Mouse (Mus musculus) macrophage (primary cell): ENCODE data around the gene Btg3. TPM values are rescaled to one million over a fixed set of nuclear protein-coding genes. Genes with fewer than 3 reads are reported as not detected.
"Not testable (repeated sequence)": the region's sequence is repeated elsewhere in the genome, so short reads cannot be mapped to it uniquely, and the experiment has no call there.

ENCODE experiments used
- H3K27ac ChIP-seq: fragments of 350-480 bp; formaldehyde crosslinking; 2 replicates; pipeline ENCODE4 v1.9.0; 2021
- H3K36me3 ChIP-seq: fragments of 350-480 bp; formaldehyde crosslinking; 2 replicates; pipeline ENCODE4 v1.9.0; 2021; ENCODE audit errors: inconsistent target
- H3K4me3 ChIP-seq: fragments of 350-480 bp; formaldehyde crosslinking; 2 replicates; pipeline ENCODE4 v1.9.0; 2021; ENCODE audit errors: inconsistent target
- H3K79me2 ChIP-seq: fragments of 350-480 bp; formaldehyde crosslinking; 2 replicates; pipeline ENCODE4 v1.9.0; 2021; ENCODE audit errors: inconsistent target
- WGBS: methylation state at CpG from one replicate; pipeline ENCODE4 v1.1.7; 2026; ENCODE audit warnings: inconsistent platforms; ENCODE audit not compliant: missing documents; 5-methylcytosine and 5-hydroxymethylcytosine counted together
- polyA plus RNA-seq: library from polyadenylated mRNA; stranded (reverse); fragments of 250-400 nt; gene quantifications from 3 replicates; pipeline ENCODE4 v1.2.4, GENCODE M21; 2018; ENCODE audit warnings: inconsistent platforms

The Btg3 gene
- polyA plus RNA-seq, 1 experiment from 2014 or later, result 7.1 TPM

DNA sequence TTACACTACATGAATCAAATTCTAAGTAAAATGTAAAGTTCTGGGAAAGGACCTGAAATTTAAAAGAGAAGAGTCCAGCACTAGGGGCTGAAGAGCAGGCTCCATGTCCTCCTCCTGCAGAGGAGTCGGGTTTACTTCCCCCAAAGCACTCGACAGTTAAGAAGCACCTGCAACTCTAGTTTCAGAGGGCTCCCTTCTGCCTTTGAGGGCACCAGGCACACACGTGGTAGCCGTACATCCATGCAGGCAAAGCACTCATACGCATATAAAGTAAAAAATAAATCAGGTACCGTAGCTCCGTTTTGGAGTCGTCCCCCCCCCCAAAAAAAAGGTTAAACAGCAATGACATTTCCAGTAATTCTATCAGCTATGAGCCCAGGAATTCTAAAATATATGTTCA, 3.2 kb downstream of the Btg3 start:
- H3K79me2 ChIP-seq, result no peaks in the 10 kb centered on the region
- 68% methylated on average over 8 of the region's 8 CpGs for WGBS
- H3K27ac ChIP-seq, result no peak overlapping the region
- H3K36me3 ChIP-seq, result no peaks in the 10 kb centered on the region
- no peak overlapping the region for H3K4me3 ChIP-seq

GRCm38 (mm10) chr16:78372786-78373185, 4.2 kb downstream of the Btg3 start:
- 95% methylated on average over 5 of the region's 5 CpGs for WGBS
- no peak overlapping the region for H3K4me3 ChIP-seq
- no peaks in the 10 kb centered on the region for H3K36me3 ChIP-seq
- H3K79me2 ChIP-seq, result no peaks in the 10 kb centered on the region
- H3K27ac ChIP-seq, result no peak overlapping the region

DNA sequence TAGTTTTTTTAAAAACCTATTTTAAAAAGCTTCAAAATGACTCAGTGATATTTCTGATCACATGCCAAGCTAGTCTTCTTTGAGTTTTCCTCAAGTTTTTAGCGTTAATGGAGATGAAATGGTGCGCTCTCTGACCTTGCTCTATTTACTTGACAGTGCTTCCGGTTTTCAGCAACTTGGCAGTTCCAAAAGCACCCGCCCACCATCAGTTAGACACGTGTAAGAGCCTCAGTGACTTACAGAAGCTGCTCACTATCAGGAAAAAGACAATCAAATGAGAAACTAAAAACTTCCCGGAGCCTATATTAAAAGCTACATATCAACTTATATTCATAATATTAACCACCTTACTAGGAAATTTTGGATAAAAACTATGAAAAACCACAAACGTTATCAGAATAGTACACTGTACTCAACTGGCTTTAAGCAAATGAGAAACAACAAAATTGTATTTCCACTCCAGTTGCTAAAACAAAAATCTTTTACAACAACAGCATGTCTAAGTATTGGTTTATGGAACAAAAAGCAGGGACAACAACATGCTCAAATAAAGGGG, 5.4 kb downstream of the Btg3 start:
- no peak overlapping the region for H3K27ac ChIP-seq
- H3K4me3 ChIP-seq, result no peak overlapping the region
- H3K79me2 ChIP-seq, result no peaks in the 10 kb centered on the region
- H3K36me3 ChIP-seq, result no peaks in the 10 kb centered on the region
- 85% methylated on average over 7 of the region's 7 CpGs for WGBS

DNA sequence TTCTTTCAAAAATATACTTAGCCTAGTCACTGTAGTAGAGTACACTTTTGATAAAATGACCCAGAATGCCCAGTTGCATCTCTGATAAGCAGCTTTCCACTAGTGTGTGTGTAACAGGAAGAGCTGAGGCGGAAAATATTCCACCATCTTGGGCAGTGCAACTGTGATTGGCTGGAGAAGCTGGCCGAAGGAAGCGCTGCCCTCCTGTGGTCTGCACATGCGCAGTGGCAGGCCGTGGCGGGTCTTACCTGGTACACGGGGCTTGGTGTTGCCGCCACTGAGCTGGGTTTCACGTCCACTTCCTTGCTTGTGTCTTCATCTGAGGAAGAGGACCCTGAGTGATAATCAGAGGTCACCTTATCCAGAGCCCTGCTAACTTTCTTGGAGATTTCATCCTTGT, 12.4 kb downstream of the Btg3 start:
- H3K36me3 ChIP-seq, H3K4me3 ChIP-seq, H3K27ac ChIP-seq, H3K79me2 ChIP-seq: not testable (repeated sequence)
- WGBS, result 98% methylated on average over 6 of the region's 9 CpGs

- Histone ChIP-seq H3K27ac (no peak overlapping the region), H3K79me2 (no peaks in the 10 kb centered on the region), H3K36me3 (no peaks in the 10 kb centered on the region)
Measured at GRCm38 (mm10) chr16:78361466-78361865, 15.5 kb downstream of the Btg3 start.

DNA sequence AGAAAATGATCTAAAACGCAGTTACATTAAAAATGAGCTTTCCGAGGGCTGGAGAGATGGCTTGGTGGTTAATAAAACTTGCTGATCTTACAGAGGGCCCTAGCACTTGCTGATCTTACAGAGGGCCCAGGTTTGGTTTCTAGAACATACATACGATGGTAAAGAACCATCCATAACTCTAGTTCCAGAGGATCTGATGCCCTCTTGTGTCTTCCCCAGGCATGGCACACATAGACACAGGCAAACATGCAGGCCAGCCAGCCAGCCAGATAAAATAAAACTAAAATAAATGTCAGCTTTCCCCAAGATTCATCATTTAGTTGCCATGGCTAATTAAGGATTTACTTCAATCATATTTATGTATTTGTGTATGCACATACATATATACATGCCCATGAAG, 19.2 kb downstream of the Btg3 start:
- 89% methylated on average over 3 of the region's 3 CpGs for WGBS
- H3K36me3 ChIP-seq, result no peaks in the 10 kb centered on the region
- H3K4me3 ChIP-seq, result no peak overlapping the region
- no peak overlapping the region for H3K27ac ChIP-seq
- H3K79me2 ChIP-seq, result no peaks in the 10 kb centered on the region

More at GRCm38 (mm10) chr16:78361466-78361865, 15.5 kb downstream of the Btg3 start:
- WGBS, result 96% methylated on average over 4 of the region's 4 CpGs
- H3K4me3 ChIP-seq, result no peak overlapping the region

- Histone ChIP-seq H3K27ac (no peak overlapping the region), H3K79me2 (no peaks in the 10 kb centered on the region), H3K36me3 (no peaks in the 10 kb centered on the region), H3K4me3 (no peak overlapping the region)
- WGBS, result 94% methylated on average over 13 of the region's 13 CpGs
Measured at GRCm38 (mm10) chr16:78347328-78347926, 29.6 kb downstream of the Btg3 start.

DNA sequence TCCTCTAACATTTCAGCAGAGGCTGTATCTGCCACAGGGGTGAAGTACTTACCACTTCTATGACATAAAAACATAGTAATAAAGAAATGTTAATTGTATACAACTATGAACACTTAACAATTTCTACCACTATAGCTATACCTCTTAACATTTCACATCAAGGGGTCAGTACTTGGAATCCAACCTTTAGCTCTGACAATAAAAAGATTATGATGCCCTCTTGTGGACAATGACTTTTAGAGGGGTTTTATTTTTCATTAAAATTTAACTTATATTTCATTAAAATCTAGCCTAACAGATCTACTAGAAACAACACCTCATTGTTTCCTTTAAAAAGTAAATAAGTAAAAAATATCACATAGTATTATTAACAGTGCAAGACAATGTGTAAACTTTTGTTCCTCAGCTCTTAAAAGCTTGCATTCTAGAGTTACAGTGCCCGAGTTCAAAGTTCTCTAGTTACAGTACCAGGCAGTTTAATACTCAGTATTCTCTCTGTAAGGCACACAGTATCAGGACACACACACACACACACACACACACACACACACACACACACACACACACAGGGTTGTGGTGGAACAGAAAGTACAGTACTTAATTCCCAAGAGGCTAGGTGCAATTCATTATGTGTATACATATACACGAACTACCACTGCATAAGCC, 30.2 kb downstream of the Btg3 start:
- 100% methylated on average over 2 of the region's 2 CpGs for WGBS
- Histone ChIP-seq H3K79me2 (no peaks in the 10 kb centered on the region), H3K27ac (no peak overlapping the region), H3K4me3 (no peak overlapping the region), H3K36me3 (no peaks in the 10 kb centered on the region)

GRCm38 (mm10) chr16:78343792-78344191, 33.2 kb downstream of the Btg3 start:
- Histone ChIP-seq H3K4me3 (no peak overlapping the region), H3K79me2 (no peaks in the 10 kb centered on the region), H3K36me3 (no peaks in the 10 kb centered on the region), H3K27ac (no peak overlapping the region)
- WGBS, result 94% methylated on average over 6 of the region's 6 CpGs

DNA sequence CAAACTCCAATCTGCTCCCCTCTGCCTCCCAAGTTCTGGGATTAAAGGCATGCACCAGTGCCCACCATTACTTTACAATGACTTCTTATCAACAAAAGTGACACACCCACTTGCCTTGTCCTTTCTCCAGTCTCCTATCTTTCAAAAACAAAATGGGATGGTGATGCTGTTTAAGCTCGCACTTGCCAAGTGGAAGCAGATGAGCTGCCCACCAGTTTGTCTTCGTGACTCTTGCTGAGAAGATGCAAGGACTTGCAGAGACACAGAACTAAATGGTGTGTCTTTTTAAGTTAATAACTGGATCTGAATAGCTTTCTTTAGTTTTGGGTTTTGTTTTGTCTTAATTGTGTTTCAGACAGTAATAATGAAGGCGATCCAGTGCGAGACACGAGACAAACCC, 34.2 kb downstream of the Btg3 start:
- no peak overlapping the region for H3K27ac ChIP-seq
- WGBS, result 91% methylated on average over 5 of the region's 5 CpGs
- no peaks in the 10 kb centered on the region for H3K79me2 ChIP-seq

DNA sequence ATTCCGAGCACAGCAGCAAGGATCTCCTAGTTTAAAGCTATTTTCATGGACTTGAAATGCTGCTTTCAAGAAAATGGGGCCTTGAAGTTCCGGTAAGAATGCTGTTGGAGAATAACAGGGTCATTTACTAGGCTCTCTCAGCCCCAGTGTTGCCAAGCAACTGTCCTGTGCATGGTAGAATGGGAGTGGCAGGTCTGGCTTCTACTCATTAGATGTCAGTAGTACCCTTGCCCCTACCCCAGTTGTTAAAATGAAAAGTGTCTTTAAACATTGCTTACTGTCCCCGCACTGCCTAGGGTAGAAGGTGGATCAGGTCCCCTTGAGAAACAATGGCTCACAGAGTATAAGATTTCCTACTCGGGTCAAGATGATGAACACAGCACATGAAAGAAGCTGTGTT, 35.6 kb downstream of the Btg3 start:
- H3K36me3 ChIP-seq, result no peaks in the 10 kb centered on the region
- no peak overlapping the region for H3K4me3 ChIP-seq
- WGBS, result 88% methylated on average over 4 of the region's 4 CpGs
- no peak overlapping the region for H3K27ac ChIP-seq
- H3K79me2 ChIP-seq, result no peaks in the 10 kb centered on the region

More for the DNA sequence above, 34.2 kb downstream of the Btg3 start:
- Histone ChIP-seq H3K4me3 (no peak overlapping the region), H3K36me3 (no peaks in the 10 kb centered on the region)

DNA sequence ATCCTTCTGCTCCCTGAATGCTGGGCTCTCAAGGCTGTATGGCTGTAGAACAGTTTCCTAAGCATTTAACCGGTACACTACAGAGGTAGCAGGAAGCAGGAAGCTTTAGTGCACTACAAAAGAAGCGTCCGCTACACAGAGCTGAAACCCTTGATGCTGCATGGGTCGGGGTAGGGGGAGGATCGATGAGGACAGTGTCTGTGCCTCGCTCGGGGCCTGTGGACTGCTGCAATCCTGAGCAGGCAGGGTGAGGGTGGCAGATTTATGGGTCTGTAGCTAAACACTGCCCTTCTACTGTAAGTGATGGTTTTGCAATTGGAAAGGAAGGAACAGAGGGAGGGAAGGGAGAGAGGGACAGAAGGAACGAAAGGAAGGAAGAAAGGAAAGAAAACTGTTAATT, 39.8 kb downstream of the Btg3 start:
- H3K79me2 ChIP-seq, result no peaks in the 10 kb centered on the region
- WGBS, result 54% methylated on average over 8 of the region's 8 CpGs
- no peaks in the 10 kb centered on the region for H3K36me3 ChIP-seq
- no peak overlapping the region for H3K4me3 ChIP-seq
- H3K27ac ChIP-seq, result no peak overlapping the region

GRCm38 (mm10) chr16:78327999-78328398, 49.0 kb downstream of the Btg3 start:
- Histone ChIP-seq H3K79me2 (no peaks in the 10 kb centered on the region), H3K36me3 (no peaks in the 10 kb centered on the region), H3K4me3 (no peak overlapping the region), H3K27ac (no peak overlapping the region)
- 88% methylated on average over 12 of the region's 12 CpGs for WGBS

DNA sequence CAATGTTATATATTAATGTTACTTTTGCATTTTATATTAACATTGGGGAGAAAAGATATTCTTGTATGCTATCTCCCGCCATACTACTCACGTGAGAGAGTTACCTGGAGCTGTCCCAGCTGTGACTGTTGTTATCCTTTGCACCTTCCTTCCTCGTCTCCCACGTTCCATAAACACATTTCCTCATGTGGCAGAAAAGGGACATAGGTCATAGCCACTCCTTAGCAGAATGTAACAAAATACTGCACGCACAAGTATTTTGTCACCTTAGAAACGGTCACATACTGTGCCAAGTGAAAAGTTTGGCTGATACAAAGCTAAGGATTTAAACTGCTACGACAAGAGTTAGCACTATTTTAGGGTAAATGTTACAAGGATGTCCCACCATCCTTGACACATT, 49.4 kb downstream of the Btg3 start:
- no peak overlapping the region for H3K4me3 ChIP-seq
- no peak overlapping the region for H3K27ac ChIP-seq
- 94% methylated on average over 7 of the region's 7 CpGs for WGBS

DNA sequence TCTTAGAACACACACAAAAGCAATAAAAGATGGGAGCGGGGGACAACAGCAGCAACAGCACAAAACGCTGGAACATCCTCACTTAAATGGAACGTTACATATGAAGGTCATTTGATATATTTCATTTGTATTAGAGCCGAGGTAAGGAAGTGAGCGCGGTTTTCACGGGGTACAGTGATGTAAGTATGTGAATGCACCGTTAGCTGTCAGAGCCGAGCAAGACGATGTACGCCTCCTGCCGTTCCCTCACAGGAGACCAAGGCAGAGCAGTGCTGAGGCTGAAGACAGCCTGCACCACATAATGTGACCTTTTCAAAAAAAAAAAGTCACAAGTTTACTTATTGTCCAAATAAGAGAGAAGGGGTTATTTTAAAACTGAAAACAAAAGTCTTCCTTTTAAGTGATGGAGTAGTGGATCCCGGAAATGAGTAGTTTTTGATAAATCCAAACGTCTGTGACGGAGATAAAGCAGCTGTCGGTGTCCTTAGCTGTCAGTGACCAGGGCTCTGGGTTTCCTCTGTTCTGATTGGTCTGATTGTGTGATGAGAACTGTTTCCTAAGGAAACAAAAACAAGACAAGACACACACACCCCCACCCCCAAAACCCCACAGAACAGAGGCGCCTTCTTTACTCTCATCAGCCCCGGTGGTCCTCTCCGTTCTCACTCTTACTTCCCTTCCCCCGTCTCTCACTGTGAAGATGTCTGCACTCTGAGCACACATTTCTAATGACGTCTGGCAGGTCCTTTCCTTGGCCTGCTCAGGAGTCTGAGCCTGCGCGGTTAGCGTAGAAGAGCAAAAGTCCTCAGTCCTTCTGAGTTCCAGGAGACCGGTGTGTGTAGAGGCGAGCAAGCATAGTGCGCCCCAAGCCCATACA, 50.8 kb downstream of the Btg3 start:
- Histone ChIP-seq H3K36me3 (no peaks in the 10 kb centered on the region), H3K79me2 (no peaks in the 10 kb centered on the region), H3K27ac (no peak overlapping the region), H3K4me3 (no peak overlapping the region)
- whole genome bisulfite sequencing, result 90% methylated on average over 27 of the region's 27 CpGs

More for the DNA sequence above, 49.4 kb downstream of the Btg3 start:
- no peaks in the 10 kb centered on the region for H3K79me2 ChIP-seq
- H3K36me3 ChIP-seq, result no peaks in the 10 kb centered on the region
